Mouse (Mus musculus): ENCODE measurements around the gene Ranbp3.

Gene Ranbp3

GRCm38 (mm10) chr17:56723419-56724161 is 50.5 kb downstream of the Ranbp3 start:
- peak; percentile 42 for DNase-seq (ENCODE audit: low read depth, low spot score)

GRCm38 (mm10) chr17:56727029-56727649 is 54.0 kb downstream of the Ranbp3 start:
- no peak for DNase-seq (ENCODE audit: low read depth, low spot score)

- DNase-seq (ENCODE audit: low read depth, low spot score) = peak; percentile 80
Observed at GRCm38 (mm10) chr17:56727659-56728058, 54.6 kb downstream of the Ranbp3 start.

GRCm38 (mm10) chr17:56728117-56728516 is 55.0 kb downstream of the Ranbp3 start:
- no peak for DNase-seq (ENCODE audit: low read depth, low spot score)

GRCm38 (mm10) chr17:56729151-56729550 is 56.1 kb downstream of the Ranbp3 start:
- DNase-seq (ENCODE audit: low read depth, low spot score) = no peak

- no peak for DNase-seq (ENCODE audit: low read depth, low spot score)
Observed at GRCm38 (mm10) chr17:56729656-56730055, 56.6 kb downstream of the Ranbp3 start.

- peak; percentile 77 for DNase-seq (ENCODE audit: low read depth, low spot score)
Observed at GRCm38 (mm10) chr17:56736534-56736933, 63.4 kb downstream of the Ranbp3 start.

- no peak for DNase-seq (ENCODE audit: low read depth, low spot score)
Observed at GRCm38 (mm10) chr17:56738221-56738620, 65.1 kb downstream of the Ranbp3 start.

GRCm38 (mm10) chr17:56740118-56740787 is 67.2 kb downstream of the Ranbp3 start:
- DNase-seq (ENCODE audit: low read depth, low spot score) = no peak

- DNase-seq (ENCODE audit: low read depth, low spot score) = peak; percentile 75
Observed at GRCm38 (mm10) chr17:56740788-56741160, 67.7 kb downstream of the Ranbp3 start.

- DNase-seq (ENCODE audit: low read depth, low spot score) = no peak
Observed at GRCm38 (mm10) chr17:56744173-56744572, 71.1 kb downstream of the Ranbp3 start.

GRCm38 (mm10) chr17:56751404-56752072 is 78.4 kb downstream of the Ranbp3 start:
- DNase-seq (ENCODE audit: low read depth, low spot score) = peak; percentile 92

- no peak for DNase-seq (ENCODE audit: low read depth, low spot score)
Observed at GRCm38 (mm10) chr17:56753452-56753851, 80.4 kb downstream of the Ranbp3 start.

GRCm38 (mm10) chr17:56754271-56755185 is 81.4 kb downstream of the Ranbp3 start:
- DNase-seq (ENCODE audit: low read depth, low spot score) = peak; percentile 49

- no peak for DNase-seq (ENCODE audit: low read depth, low spot score)
Observed at GRCm38 (mm10) chr17:56756703-56757399, 83.8 kb downstream of the Ranbp3 start.

- peak; percentile 86 for DNase-seq (ENCODE audit: low read depth, low spot score)
Observed at GRCm38 (mm10) chr17:56757416-56758123, 84.5 kb downstream of the Ranbp3 start, which contains the start of gene Nrtn. Gene Nrtn (minus strand): TSS chr17:56757530.

GRCm38 (mm10) chr17:56758132-56758531 is 85.0 kb downstream of the Ranbp3 start:
- DNase-seq (ENCODE audit: low read depth, low spot score) = peak; percentile 92

GRCm38 (mm10) chr17:56759261-56759660 is 86.2 kb downstream of the Ranbp3 start:
- DNase-seq (ENCODE audit: low read depth, low spot score) = no peak

- no peak for DNase-seq (ENCODE audit: low read depth, low spot score)
Observed at GRCm38 (mm10) chr17:56761077-56761476, 88.0 kb downstream of the Ranbp3 start.

Measured in ES-CJ7 (cell line).